Mouse (Mus musculus): ENCODE results near the gene Itga6.

DNA sequence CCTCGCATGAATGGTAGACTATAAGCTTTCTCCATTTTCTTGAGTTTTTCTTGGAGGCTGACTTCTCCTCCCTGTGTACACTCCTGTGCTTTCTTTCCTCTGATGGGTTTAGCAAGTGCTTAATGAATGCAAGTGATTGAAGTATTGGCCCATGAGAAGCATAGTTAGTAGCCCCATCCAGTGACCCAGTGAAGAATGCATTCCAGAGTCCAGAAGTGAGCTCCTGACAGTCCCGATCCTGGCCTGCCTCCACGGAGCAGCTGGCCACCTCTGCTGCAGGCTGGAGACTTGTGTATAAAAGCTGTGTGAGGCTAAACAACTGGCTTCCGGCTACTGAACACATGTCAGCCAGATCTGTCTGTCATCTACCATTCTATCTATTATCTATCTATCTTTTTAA, 91.8 kb downstream of the Itga6 start:
- TF ChIP-seq GATA1 (IDR thresholded peaks at IDR 0.05; ENCODE audit: low read length) (no peak), TAL1 (IDR thresholded peaks at IDR 0.05; ENCODE audit: low read length) (no peak)
